Mouse (Mus musculus) kidney, embryonic 14.5 days (tissue): ENCODE measurements around the gene Sash1. TPM values are rescaled to one million over a fixed set of nuclear protein-coding genes. Genes with fewer than 3 reads are reported as not detected.

Experiments
- ATAC-seq: fragments of 200-750 bp; cut with Nextera tagmentation; 2 replicates; pipeline ENCODE4 v1.8.0; 2017; ENCODE audit warnings: moderate number of reproducible peaks, mild to moderate bottlenecking, moderate TSS enrichment, moderate library complexity; ENCODE audit not compliant: low FRiP score, low TSS enrichment
- H3K27ac ChIP-seq: fragments of 300-500 bp; sonication (generic); 2 replicates; pipeline ENCODE4 v1.5.1; 2014; ENCODE audit warnings: low read depth, mild to moderate bottlenecking, low read length, moderate library complexity, mixed read lengths
- H3K27me3 ChIP-seq: fragments of 300-500 bp; sonication (generic); 2 replicates; pipeline ENCODE4 v1.6.1; 2014; ENCODE audit warnings: mild to moderate bottlenecking, low read length; ENCODE audit not compliant: control insufficient read depth, insufficient read depth
- H3K36me3 ChIP-seq: fragments of 300-500 bp; sonication (generic); 2 replicates; pipeline ENCODE4 v1.6.1; 2014; ENCODE audit warnings: low read length, mixed read lengths; ENCODE audit not compliant: control insufficient read depth, insufficient read depth
- H3K4me1 ChIP-seq: fragments of 300-500 bp; sonication (generic); 2 replicates; pipeline ENCODE4 v1.6.1; 2014; ENCODE audit warnings: low read length, mixed read lengths; ENCODE audit not compliant: control insufficient read depth, insufficient read depth
- H3K4me2 ChIP-seq: fragments of 300-500 bp; sonication (generic); replicated peaks from 2 replicates; pipeline ENCODE4 v1.6.1; 2014; ENCODE audit warnings: low read depth, mild to moderate bottlenecking, low read length
- H3K4me3 ChIP-seq: fragments of 300-500 bp; sonication (generic); 2 replicates; pipeline ENCODE4 v1.5.1; 2014; ENCODE audit warnings: mild to moderate bottlenecking, low read length
- H3K9ac ChIP-seq: fragments of 300-500 bp; sonication (generic); 2 replicates; pipeline ENCODE4 v1.6.1; 2014; ENCODE audit warnings: low read depth, mild to moderate bottlenecking, low read length, moderate library complexity
- H3K9me3 ChIP-seq: fragments of 300-500 bp; sonication (generic); 2 replicates; pipeline ENCODE4 v1.6.1; 2016; ENCODE audit warnings: low read length; ENCODE audit not compliant: control insufficient read depth
- WGBS: fragments of 180-500 bp; shearing (Covaris S2); extraction: QIAGEN DNeasy Blood & Tissue Kit; methylation state at CpG from one replicate; pipeline ENCODE4 v1.1.7; 2014; 5-methylcytosine and 5-hydroxymethylcytosine counted together
- polyA plus RNA-seq: library from polyadenylated mRNA; unstranded; fragments of >200 nt; fragmentation: Nextera tagmentation; extraction: Ambion mirVana; gene quantifications from 2 replicates; pipeline ENCODE4 v1.2.1, GENCODE M21; 2014

Sash1 gene
- polyA plus RNA-seq, 1 experiment from 2014 or later = 5.5 TPM

GRCm38 (mm10) chr10:8910237-8910990 is 24.5 kb upstream of the Sash1 start:
- no peaks in the 10 kb centered on the region for H3K36me3 ChIP-seq
- 38% methylated on average over 16 of the region's 16 CpGs for WGBS
- no peaks in the 10 kb centered on the region for H3K9me3 ChIP-seq
- H3K27me3 ChIP-seq = no peaks in the 10 kb centered on the region
- no peak overlapping the region for H3K9ac ChIP-seq
- H3K4me3 ChIP-seq = no peak overlapping the region
- H3K4me1 ChIP-seq = peaks cover 8% of the 10 kb centered on the region; the same call in 1 of the 2 replicates
- no peak for ATAC-seq
- peak overlapping the region; percentile 4; the same call in 1 of the 2 replicates for H3K27ac ChIP-seq
- no peak overlapping the region for H3K4me2 ChIP-seq

DNA sequence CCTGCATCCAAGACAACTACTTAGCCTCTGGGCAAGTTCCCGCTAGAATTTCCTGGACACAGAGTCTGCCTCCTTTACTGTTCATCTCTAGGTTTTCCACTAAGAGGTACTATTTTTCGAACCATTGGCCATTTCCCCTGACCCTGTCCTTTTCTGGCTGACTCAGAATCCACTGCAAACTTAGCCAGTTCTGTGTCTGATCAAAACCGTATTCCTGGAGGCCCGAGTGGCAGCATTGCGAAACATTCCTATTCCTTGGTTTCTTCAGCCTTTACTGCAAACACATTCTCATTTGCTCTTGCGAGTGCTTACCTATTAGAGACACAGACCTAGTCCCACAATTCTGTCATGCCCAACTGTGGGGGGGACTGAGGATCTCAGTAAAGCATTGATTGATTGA is 17.2 kb upstream of the Sash1 start:
- no peak overlapping the region for H3K27ac ChIP-seq
- no peak overlapping the region for H3K4me3 ChIP-seq
- no peak for ATAC-seq
- H3K27me3 ChIP-seq = no peaks in the 10 kb centered on the region
- no peaks in the 10 kb centered on the region for H3K36me3 ChIP-seq
- H3K4me2 ChIP-seq = no peak overlapping the region
- no peaks in the 10 kb centered on the region for H3K9me3 ChIP-seq
- H3K4me1 ChIP-seq = no peaks in the 10 kb centered on the region
- WGBS = 91% methylated on average over 6 of the region's 6 CpGs
- no peak overlapping the region for H3K9ac ChIP-seq

DNA sequence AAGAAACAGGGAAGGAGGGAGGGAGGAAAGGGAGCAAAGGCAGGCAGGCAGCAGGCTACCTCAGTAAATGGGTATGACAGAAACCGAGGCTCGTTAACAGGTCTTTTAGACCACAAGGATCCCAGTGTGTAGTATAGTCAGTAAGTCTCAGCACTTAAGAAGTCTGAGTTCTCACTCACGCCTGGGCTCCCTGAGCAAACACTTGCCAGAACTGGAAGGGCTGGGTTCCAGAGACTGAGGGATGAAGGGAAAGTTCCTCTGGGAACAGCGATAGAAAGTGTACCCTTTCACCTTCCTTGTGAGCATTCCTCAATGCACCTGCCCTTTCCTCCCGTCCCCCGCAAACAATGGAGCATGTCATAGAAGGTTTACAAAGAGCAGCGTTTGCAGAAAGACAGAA is 16.5 kb upstream of the Sash1 start:
- H3K36me3 ChIP-seq = no peaks in the 10 kb centered on the region
- no peak for ATAC-seq
- no peak overlapping the region for H3K9ac ChIP-seq
- H3K4me1 ChIP-seq = no peaks in the 10 kb centered on the region
- H3K27me3 ChIP-seq = no peaks in the 10 kb centered on the region
- H3K9me3 ChIP-seq = no peaks in the 10 kb centered on the region
- no peak overlapping the region for H3K4me2 ChIP-seq
- no peak overlapping the region for H3K4me3 ChIP-seq
- no peak overlapping the region for H3K27ac ChIP-seq
- WGBS = 82% methylated on average over 7 of the region's 7 CpGs

DNA sequence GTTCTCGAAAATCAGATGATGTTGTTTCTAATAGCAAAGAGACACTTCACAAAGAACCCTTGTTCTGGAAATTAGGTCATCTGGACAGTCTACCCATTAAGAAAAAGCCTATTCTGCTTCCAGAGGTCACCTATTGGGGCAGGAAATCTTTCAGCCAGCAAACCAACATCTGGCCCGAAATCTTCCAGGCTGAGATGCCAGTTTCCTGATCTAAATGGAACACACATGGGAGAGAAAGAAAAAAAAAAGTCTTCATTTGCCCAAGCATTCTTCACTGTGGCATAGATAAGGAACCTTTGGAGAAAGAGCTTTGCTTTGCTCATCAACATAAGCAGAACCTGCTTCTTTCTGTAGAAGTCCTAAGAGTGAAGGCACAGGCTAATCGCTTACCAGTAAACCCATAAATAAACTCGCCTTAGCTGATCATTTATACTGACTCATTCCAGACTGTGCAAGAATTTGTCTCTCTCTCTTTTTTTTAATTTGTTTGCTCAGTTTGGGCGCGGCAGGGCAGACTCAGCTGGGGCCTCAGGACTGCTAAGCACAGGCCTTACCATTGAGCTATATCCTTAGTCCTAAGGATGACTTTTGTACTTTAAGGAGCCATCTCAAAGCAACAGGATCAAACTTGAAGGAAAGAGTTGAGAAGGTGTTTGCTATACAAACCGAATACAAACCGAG is 13.1 kb upstream of the Sash1 start:
- Histone ChIP-seq H3K4me3 (no peak overlapping the region), H3K27ac (no peak overlapping the region), H3K4me1 (no peaks in the 10 kb centered on the region), H3K9me3 (no peaks in the 10 kb centered on the region), H3K36me3 (no peaks in the 10 kb centered on the region), H3K4me2 (no peak overlapping the region), H3K27me3 (no peaks in the 10 kb centered on the region), H3K9ac (no peak overlapping the region)
- no peak for ATAC-seq
- WGBS = 81% methylated on average over 8 of the region's 8 CpGs

DNA sequence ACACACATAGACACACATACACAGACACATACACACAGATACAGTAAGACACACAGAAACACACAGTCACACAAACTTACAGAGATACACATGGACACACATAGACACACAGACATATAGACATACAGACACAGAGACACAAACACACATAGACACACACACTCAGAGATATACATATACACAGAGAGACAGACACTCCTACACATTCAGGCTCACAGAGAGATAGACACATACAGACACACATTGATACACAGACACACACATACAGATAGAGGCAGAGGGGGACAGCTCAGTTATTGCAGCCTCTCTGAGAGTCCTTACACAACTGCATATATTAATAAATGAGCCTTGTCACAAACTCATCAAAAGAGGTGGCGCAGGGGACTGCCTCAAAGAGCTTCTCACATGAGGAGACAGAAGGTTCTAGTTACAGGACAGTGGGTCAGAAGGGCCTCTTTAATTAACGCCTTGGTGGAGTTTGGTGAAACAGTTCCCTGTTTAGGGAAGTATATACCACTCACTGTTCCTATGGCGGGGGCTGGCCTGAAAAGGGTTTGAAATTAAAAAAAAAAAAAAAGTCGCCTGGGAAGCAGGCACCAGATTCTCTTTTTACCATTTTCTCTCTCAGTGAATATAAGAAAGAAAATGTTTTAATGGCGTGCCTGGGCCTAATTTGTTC is 12.4 kb upstream of the Sash1 start:
- Histone ChIP-seq H3K4me2 (no peak overlapping the region), H3K9ac (no peak overlapping the region), H3K9me3 (no peaks in the 10 kb centered on the region), H3K27ac (no peak overlapping the region), H3K4me3 (no peak overlapping the region), H3K36me3 (no peaks in the 10 kb centered on the region), H3K4me1 (no peaks in the 10 kb centered on the region), H3K27me3 (no peaks in the 10 kb centered on the region)
- ATAC-seq = peak; percentile 20; the same call in 1 of the 2 replicates
- WGBS = 57% methylated on average over 5 of the region's 5 CpGs

GRCm38 (mm10) chr10:8894965-8895515 is 9.2 kb upstream of the Sash1 start:
- H3K36me3 ChIP-seq = no peaks in the 10 kb centered on the region
- no peak overlapping the region for H3K4me2 ChIP-seq
- H3K9ac ChIP-seq = no peak overlapping the region
- no peaks in the 10 kb centered on the region for H3K4me1 ChIP-seq
- no peaks in the 10 kb centered on the region for H3K27me3 ChIP-seq
- 81% methylated on average over 6 of the region's 6 CpGs for WGBS
- H3K9me3 ChIP-seq = no peaks in the 10 kb centered on the region
- no peak overlapping the region for H3K4me3 ChIP-seq
- H3K27ac ChIP-seq = no peak overlapping the region
- ATAC-seq = no peak; the same call in 1 of the 2 replicates

- Histone ChIP-seq H3K9ac (no peak overlapping the region), H3K27ac (no peak overlapping the region), H3K4me3 (no peak overlapping the region), H3K4me2 (no peak overlapping the region), H3K9me3 (no peaks in the 10 kb centered on the region), H3K27me3 (no peaks in the 10 kb centered on the region), H3K4me1 (no peaks in the 10 kb centered on the region; the same call in 1 of the 2 replicates), H3K36me3 (no peaks in the 10 kb centered on the region)
- 75% methylated on average over 4 of the region's 4 CpGs for WGBS
- no peak for ATAC-seq
These were observed 4.6 kb upstream of the Sash1 start for GRCm38 (mm10) chr10:8890511-8890910.

GRCm38 (mm10) chr10:8889341-8889740 is 3.5 kb upstream of the Sash1 start:
- ATAC-seq = no peak
- 73% methylated on average over 4 of the region's 4 CpGs for WGBS

More at GRCm38 (mm10) chr10:8889341-8889740, 3.5 kb upstream of the Sash1 start:
- Histone ChIP-seq H3K4me2 (no peak overlapping the region), H3K9ac (no peak overlapping the region), H3K36me3 (no peaks in the 10 kb centered on the region), H3K4me3 (no peak overlapping the region), H3K27ac (no peak overlapping the region), H3K9me3 (no peaks in the 10 kb centered on the region), H3K4me1 (peaks cover 5% of the 10 kb centered on the region; the same call in 1 of the 2 replicates), H3K27me3 (no peaks in the 10 kb centered on the region)
